Mouse (Mus musculus) kidney, embryonic 15.5 days (tissue): ENCODE results near the gene Uvssa. TPM values are rescaled to one million over a fixed set of nuclear protein-coding genes. Genes with fewer than 3 reads are reported as not detected.

ENCODE experiments used
- ATAC-seq: fragments of 200-750 bp; cut with Nextera tagmentation; replicated peaks from 2 replicates; pipeline ENCODE4 v1.8.0; 2017; ENCODE audit warnings: moderate TSS enrichment; ENCODE audit not compliant: low FRiP score
- H3K27ac ChIP-seq: fragments of 300-500 bp; sonication (generic); 2 replicates; pipeline ENCODE4 v1.5.1; 2015; ENCODE audit warnings: mild to moderate bottlenecking, inconsistent platforms
- H3K27me3 ChIP-seq: fragments of 300-500 bp; sonication (generic); 2 replicates; pipeline ENCODE4 v1.6.1; 2015; ENCODE audit warnings: inconsistent platforms
- H3K36me3 ChIP-seq: fragments of 300-500 bp; sonication (generic); 2 replicates; pipeline ENCODE4 v1.6.1; 2015; ENCODE audit warnings: inconsistent platforms
- H3K4me1 ChIP-seq: fragments of 300-500 bp; sonication (generic); 2 replicates; pipeline ENCODE4 v1.6.1; 2015; ENCODE audit warnings: inconsistent platforms
- H3K4me2 ChIP-seq: fragments of 300-500 bp; sonication (generic); 2 replicates; pipeline ENCODE4 v1.6.1; 2015; ENCODE audit warnings: moderate library complexity, mild to moderate bottlenecking, inconsistent platforms
- H3K4me3 ChIP-seq: fragments of 300-500 bp; sonication (generic); replicated peaks from 2 replicates; pipeline ENCODE4 v1.5.1; 2015; ENCODE audit warnings: mild to moderate bottlenecking, inconsistent platforms
- H3K9ac ChIP-seq: fragments of 300-500 bp; sonication (generic); 2 replicates; pipeline ENCODE4 v1.6.1; 2015; ENCODE audit warnings: mild to moderate bottlenecking, inconsistent platforms
- H3K9me3 ChIP-seq: fragments of 300-500 bp; sonication (generic); replicated peaks from 2 replicates; pipeline ENCODE4 v1.6.1; 2016; ENCODE audit warnings: inconsistent platforms
- WGBS: fragments of 180-500 bp; shearing (Covaris S2); methylation state at CpG from one replicate; pipeline ENCODE4 v1.1.7; 2015; ENCODE audit warnings: mixed read lengths; 5-methylcytosine and 5-hydroxymethylcytosine counted together
- polyA plus RNA-seq: library from polyadenylated mRNA; unstranded; fragments of >200 nt; fragmentation: Nextera tagmentation; extraction: Ambion mirVana; gene quantifications from 2 replicates; pipeline ENCODE4 v1.2.1, GENCODE M21; 2015

Uvssa gene
- polyA plus RNA-seq, 1 experiment from 2014 or later, result 9.4 TPM

GRCm38 (mm10) chr5:33464390-33464789 lies 86.0 kb downstream of the Uvssa start:
- no peaks in the 10 kb centered on the region for H3K9me3 ChIP-seq
- no peak overlapping the region for H3K4me3 ChIP-seq
- no peaks in the 10 kb centered on the region for H3K36me3 ChIP-seq
- no peaks in the 10 kb centered on the region for H3K4me1 ChIP-seq
- no peak overlapping the region for H3K27ac ChIP-seq
- H3K9ac ChIP-seq, result no peak overlapping the region
- H3K4me2 ChIP-seq, result no peak overlapping the region
- no peak for ATAC-seq
- peaks cover 35% of the 10 kb centered on the region for H3K27me3 ChIP-seq
- 63% methylated on average over 7 of the region's 7 CpGs for WGBS

- ATAC-seq, result no peak
- H3K4me2 ChIP-seq, result no peak overlapping the region
- no peak overlapping the region for H3K4me3 ChIP-seq
- 40% methylated on average over 11 of the region's 11 CpGs for WGBS
- no peak overlapping the region for H3K27ac ChIP-seq
- H3K9ac ChIP-seq, result no peak overlapping the region
- H3K9me3 ChIP-seq, result no peaks in the 10 kb centered on the region
- peaks cover 38% of the 10 kb centered on the region for H3K27me3 ChIP-seq
- H3K36me3 ChIP-seq, result no peaks in the 10 kb centered on the region
- no peaks in the 10 kb centered on the region for H3K4me1 ChIP-seq
Measured at GRCm38 (mm10) chr5:33465464-33465863, 87.1 kb downstream of the Uvssa start.

Other genes starting within 250 kb of the Uvssa start
- gene Spon2, start 160.1 kb upstream of the Uvssa start, polyA plus RNA-seq, result 6.0 and 13.2 TPM in 2 replicates
- 318 and 324 TPM in 2 replicates for gene Ctbp1, start 103.6 kb upstream of the Uvssa start, polyA plus RNA-seq
- 131 and 135 TPM in 2 replicates for gene Maea, start 43.0 kb upstream of the Uvssa start, polyA plus RNA-seq
- gene Nkx1-1, start 55.4 kb downstream of the Uvssa start, polyA plus RNA-seq, result not detected in 2 replicates